Mouse (Mus musculus): ENCODE results near the gene Atpaf1.

DNA sequence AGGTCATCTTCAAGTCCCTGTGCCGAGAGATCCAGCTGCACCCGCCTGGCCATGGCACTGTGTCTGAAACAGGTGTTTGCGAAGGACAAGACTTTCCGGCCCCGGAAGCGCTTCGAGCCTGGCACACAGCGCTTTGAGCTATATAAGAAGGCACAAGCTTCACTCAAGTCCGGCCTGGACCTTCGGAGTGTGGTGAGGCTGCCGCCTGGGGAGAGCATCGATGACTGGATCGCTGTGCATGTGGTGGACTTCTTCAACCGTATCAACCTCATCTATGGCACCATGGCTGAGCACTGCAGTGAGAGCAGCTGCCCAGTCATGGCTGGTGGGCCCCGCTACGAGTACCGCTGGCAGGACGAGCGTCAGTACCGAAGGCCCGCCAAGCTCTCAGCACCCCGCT is 46.6 kb downstream of the Atpaf1 start:
- no peak for TF ChIP-seq CTCF (IDR thresholded peaks at IDR 0.05; ENCODE audit: low read depth, low read length)
- TF ChIP-seq POLR2A (IDR thresholded peaks at IDR 0.05; ENCODE audit: insufficient read depth, low read length) = no peak

Measured in ES-Bruce4 (cell line).